ENCODE assay signal across 10 mouse cellular contexts in the genomic region with DNA sequence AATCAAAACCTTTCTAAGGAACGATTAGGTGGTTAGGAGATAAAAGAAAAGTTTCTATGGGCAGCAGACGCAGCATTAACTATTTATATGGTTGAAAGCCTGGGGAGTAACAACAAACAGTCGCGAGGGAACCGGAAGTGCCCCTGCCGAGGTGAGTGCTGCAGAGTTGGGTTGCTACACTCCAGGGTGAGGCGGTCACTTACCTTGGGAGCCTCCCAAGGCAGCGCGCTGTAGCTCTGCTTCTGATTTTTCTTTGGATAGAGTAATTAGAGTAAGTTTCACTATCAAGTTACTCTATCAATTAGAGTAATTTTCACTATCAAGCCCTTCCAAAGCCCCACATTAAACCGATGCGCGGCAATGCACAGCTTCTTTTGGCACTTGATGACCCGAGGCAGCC. TPM values are rescaled to one million over a fixed set of nuclear protein-coding genes. Genes with fewer than 3 reads are reported as not detected.
A peak's percentile ranks its signal among the peaks of the same experiment; 100 is the strongest.
DNase-seq lines count a peak whose midpoint lies in the region; ATAC-seq lines count a peak whose summit lies in the region.
"Had no signal": no experiment of that assay in that cellular context is flagged by ENCODE, and none has a peak within 500 bp of the region (broad histone marks: within the 10 kb centered on the region; RNA-seq: fewer than 3 reads in every experiment).

No protein-coding gene starts in this region.

- no peaks in the 10 kb centered on the region for H3K27me3 ChIP-seq in kidney, embryonic 15.5 days
- H3K27me3 ChIP-seq in embryonic facial prominence, embryonic 12.5 days: no peaks in the 10 kb centered on the region
- no peaks in the 10 kb centered on the region for H3K27me3 ChIP-seq in hindbrain, embryonic 15.5 days
- H3K27me3 ChIP-seq in liver, embryonic 15.5 days: no peaks in the 10 kb centered on the region

- H3K4me1 ChIP-seq in kidney, embryonic 15.5 days: peaks cover 7% of the 10 kb centered on the region; the same call in 1 of the 2 replicates
- no peaks in the 10 kb centered on the region for H3K4me1 ChIP-seq in embryonic facial prominence, embryonic 12.5 days
- no peaks in the 10 kb centered on the region for H3K4me1 ChIP-seq in hindbrain, embryonic 15.5 days (replicated peaks)
- no peaks in the 10 kb centered on the region for H3K4me1 ChIP-seq in liver, embryonic 15.5 days (replicated peaks)

- H3K4me3 ChIP-seq in kidney, embryonic 15.5 days (replicated peaks): peak overlapping the region; percentile 30
- H3K4me3 ChIP-seq in embryonic facial prominence, embryonic 12.5 days: no peak overlapping the region
- 0 out of 2 replicates have a peak overlapping the region, but pooled peaks have one; percentile 1 for H3K4me3 ChIP-seq in hindbrain, embryonic 15.5 days
- H3K4me3 ChIP-seq in liver, embryonic 15.5 days (replicated peaks): peak overlapping the region; percentile 17; the same call in 1 of the 2 replicates

- peak overlapping the region; percentile 55 for H3K4me2 ChIP-seq in kidney, embryonic 15.5 days
- peak overlapping the region; percentile 25; the same call in 1 of the 2 replicates for H3K4me2 ChIP-seq in embryonic facial prominence, embryonic 12.5 days (replicated peaks)
- peak overlapping the region; percentile 40 for H3K4me2 ChIP-seq in hindbrain, embryonic 15.5 days
- H3K4me2 ChIP-seq in liver, embryonic 15.5 days: peak overlapping the region; percentile 45

- 40% methylated on average over 13 of the region's 13 CpGs for WGBS in kidney, embryonic 15.5 days
- WGBS in embryonic facial prominence, embryonic 12.5 days: 48% methylated on average over 13 of the region's 13 CpGs
- 59% methylated on average over 13 of the region's 13 CpGs for WGBS in hindbrain, embryonic 15.5 days
- WGBS in liver, embryonic 15.5 days (ENCODE audit: insufficient replicate concordance): 36% methylated on average over 13 of the region's 13 CpGs

- no peak for DNase-seq in kidney, postnatal 14 days
- DNase-seq in gastrocnemius, postnatal 14 days: no peak
- no peak for DNase-seq in layer of hippocampus, postnatal 25 days (ENCODE audit: extremely low spot score in 1 of 2, low spot score in 1 of 2)
- no peak for DNase-seq in right cerebral cortex, postnatal 14 days

- no peaks in the 10 kb centered on the region for H3K9me3 ChIP-seq in kidney, embryonic 15.5 days (replicated peaks)
- H3K9me3 ChIP-seq in embryonic facial prominence, embryonic 12.5 days: 0 out of 2 replicates have a peak, but pooled peaks cover 5% of the 10 kb centered on the region
- no peaks in the 10 kb centered on the region for H3K9me3 ChIP-seq in hindbrain, embryonic 15.5 days
- no peaks in the 10 kb centered on the region for H3K9me3 ChIP-seq in liver, embryonic 15.5 days (replicated peaks)

- ATAC-seq in kidney, embryonic 15.5 days (replicated peaks; ENCODE audit: low FRiP score): no peak
- no peak for ATAC-seq in embryonic facial prominence, embryonic 12.5 days (ENCODE audit: insufficient number of reproducible peaks, insufficient read depth, low FRiP score, low TSS enrichment)
- ATAC-seq in hindbrain, embryonic 15.5 days (ENCODE audit: low FRiP score, low read depth): no peak
- no peak for ATAC-seq in liver, embryonic 15.5 days (ENCODE audit: insufficient read depth)

- H3K9ac ChIP-seq in kidney, embryonic 15.5 days: no peak overlapping the region
- H3K9ac ChIP-seq in embryonic facial prominence, embryonic 12.5 days: no peak overlapping the region
- H3K9ac ChIP-seq in hindbrain, embryonic 15.5 days: no peak overlapping the region
- H3K9ac ChIP-seq in liver, embryonic 15.5 days: no peak overlapping the region

- H3K36me3 ChIP-seq in kidney, embryonic 15.5 days: no peaks in the 10 kb centered on the region
- no peaks in the 10 kb centered on the region for H3K36me3 ChIP-seq in embryonic facial prominence, embryonic 12.5 days
- H3K36me3 ChIP-seq in hindbrain, embryonic 15.5 days: no peaks in the 10 kb centered on the region
- H3K36me3 ChIP-seq in liver, embryonic 15.5 days (replicated peaks): no peaks in the 10 kb centered on the region

- intact Hi-C loops in gastrocnemius, postnatal 14 days (cut with DNase I; ENCODE audit: low total_unique reads): no loop called here

- no peak overlapping the region for H3K27ac ChIP-seq in kidney, embryonic 15.5 days
- H3K27ac ChIP-seq in embryonic facial prominence, embryonic 12.5 days: no peak overlapping the region
- no peak overlapping the region for H3K27ac ChIP-seq in hindbrain, embryonic 15.5 days (replicated peaks)
- H3K27ac ChIP-seq in liver, embryonic 15.5 days (replicated peaks): no peak overlapping the region

RNA-seq across cellular contexts. Expression of gene Txndc8, which starts 25.7 kb away (rescaled TPM):
- not detected in 2 replicates for polyA plus RNA-seq in kidney, embryonic 15.5 days (2015; fragmentation: Nextera tagmentation; extraction: Ambion mirVana)
- not detected in 2 replicates for polyA plus RNA-seq in embryonic facial prominence, embryonic 12.5 days (2016; fragmentation: Nextera tagmentation; extraction: Ambion mirVana)
- polyA plus RNA-seq in hindbrain, embryonic 15.5 days (2015; fragmentation: Nextera tagmentation; extraction: Ambion mirVana): not detected in 2 replicates
- not detected in 2 replicates for polyA plus RNA-seq in liver, embryonic 15.5 days (2015; fragmentation: Nextera tagmentation; extraction: Ambion mirVana)
- total RNA-seq in gastrocnemius, postnatal 14 days (2021): not detected
- total RNA-seq in layer of hippocampus, postnatal 25 days (2021): not detected
- total RNA-seq: left cerebral cortex, adult 8-10 months; MEL had no signal
